Mouse (Mus musculus) liver, postnatal 0 days (tissue): ENCODE data around the gene H1foo. TPM values are rescaled to one million over a fixed set of nuclear protein-coding genes. Genes with fewer than 3 reads are reported as not detected.

ENCODE experiments used
- ATAC-seq: fragments of 200-750 bp; cut with Nextera tagmentation; 2 replicates; pipeline ENCODE4 v1.8.0; 2017; ENCODE audit warnings: mild to moderate bottlenecking, moderate library complexity
- DNase-seq: peaks from one replicate; pipeline ENCODE4 v3.0.0-alpha.2; 2016
- H3K27ac ChIP-seq: fragments of 300-500 bp; sonication (generic); 2 replicates; pipeline ENCODE4 v1.5.1; 2014; ENCODE audit warnings: antibody characterized with exemption, moderate library complexity, mild to moderate bottlenecking, low read depth
- H3K27me3 ChIP-seq: fragments of 300-500 bp; sonication (generic); 2 replicates; pipeline ENCODE4 v1.6.1; 2014; ENCODE audit warnings: low read length, control low read depth, mixed read lengths; ENCODE audit not compliant: insufficient read depth
- H3K36me3 ChIP-seq: fragments of 300-500 bp; sonication (generic); replicated peaks from 2 replicates; pipeline ENCODE4 v1.6.1; 2014; ENCODE audit warnings: mild to moderate bottlenecking, control low read depth, low read length, moderate library complexity, mixed read lengths; ENCODE audit not compliant: insufficient read depth
- H3K4me1 ChIP-seq: fragments of 300-500 bp; sonication (generic); 2 replicates; pipeline ENCODE4 v1.6.1; 2014; ENCODE audit warnings: antibody characterized with exemption, mild to moderate bottlenecking, control low read depth; ENCODE audit not compliant: insufficient read depth
- H3K4me2 ChIP-seq: fragments of 300-500 bp; sonication (generic); 2 replicates; pipeline ENCODE4 v1.6.1; 2014; ENCODE audit warnings: low read depth, mild to moderate bottlenecking, low read length, moderate library complexity, mixed read lengths
- H3K4me3 ChIP-seq: fragments of 300-500 bp; sonication (generic); 2 replicates; pipeline ENCODE4 v1.5.1; 2014; ENCODE audit warnings: low read depth, low read length
- H3K9ac ChIP-seq: fragments of 300-500 bp; sonication (generic); replicated peaks from 2 replicates; pipeline ENCODE4 v1.6.1; 2014; ENCODE audit warnings: mild to moderate bottlenecking, moderate library complexity
- H3K9me3 ChIP-seq: fragments of 300-500 bp; sonication (generic); 2 replicates; pipeline ENCODE4 v1.6.1; 2016; ENCODE audit warnings: mild to moderate bottlenecking, control low read depth, low read length, mixed read lengths
- CTCF ChIP-seq: sonication (generic); IDR thresholded peaks from 2 replicates; pipeline ENCODE4 v1.5.1; 2016; ENCODE audit warnings: antibody characterized with exemption, low read depth
- EP300 ChIP-seq: IDR thresholded peaks from 2 replicates; pipeline ENCODE4 v1.6.1; 2016; ENCODE audit warnings: antibody characterized with exemption, low read depth, mild to moderate bottlenecking
- WGBS: fragments of 180-500 bp; shearing (Covaris S2); extraction: QIAGEN DNeasy Blood & Tissue Kit; methylation state at CpG from one replicate; pipeline ENCODE4 v1.1.7; 2014; ENCODE audit not compliant: insufficient replicate concordance; 5-methylcytosine and 5-hydroxymethylcytosine counted together
- polyA plus RNA-seq: library from polyadenylated mRNA; unstranded; fragments of >200 nt; fragmentation: Nextera tagmentation; extraction: Ambion mirVana; gene quantifications from 2 replicates; pipeline ENCODE4 v1.2.1, GENCODE M21; 2015

The H1foo gene
- polyA plus RNA-seq, 1 experiment from 2014 or later, result not detected

DNA sequence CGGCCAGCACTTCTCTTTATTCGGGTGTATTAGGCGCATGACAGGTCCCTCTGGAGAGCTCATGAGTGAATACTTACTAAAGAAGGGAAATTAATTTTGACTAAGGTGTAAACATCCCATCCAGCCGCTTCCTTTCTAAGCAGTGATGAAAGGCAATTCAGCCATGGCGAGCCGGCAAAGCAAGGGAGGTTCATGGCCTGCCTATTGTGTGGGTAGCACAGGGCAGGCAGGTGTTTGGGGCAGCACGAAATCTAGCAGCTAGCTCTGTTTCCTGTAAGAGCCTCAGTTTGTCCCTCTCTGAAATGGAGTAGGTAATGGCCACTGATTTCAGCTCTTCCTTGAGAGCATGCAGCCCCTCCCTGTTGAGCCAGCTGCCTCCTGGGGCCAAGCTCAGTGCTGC lies 39.8 kb downstream of the H1foo start:
- no peak overlapping the region for H3K4me2 ChIP-seq
- no peak overlapping the region for H3K9ac ChIP-seq
- H3K27me3 ChIP-seq, result no peaks in the 10 kb centered on the region
- H3K9me3 ChIP-seq, result no peaks in the 10 kb centered on the region
- WGBS, result 77% methylated on average over 7 of the region's 7 CpGs
- no peaks in the 10 kb centered on the region for H3K4me1 ChIP-seq
- H3K4me3 ChIP-seq, result no peak overlapping the region
- ATAC-seq (no peak), DNase-seq (no peak)
- TF ChIP-seq CTCF (no peak), EP300 (no peak)
- no peaks in the 10 kb centered on the region for H3K36me3 ChIP-seq
- no peak overlapping the region for H3K27ac ChIP-seq

DNA sequence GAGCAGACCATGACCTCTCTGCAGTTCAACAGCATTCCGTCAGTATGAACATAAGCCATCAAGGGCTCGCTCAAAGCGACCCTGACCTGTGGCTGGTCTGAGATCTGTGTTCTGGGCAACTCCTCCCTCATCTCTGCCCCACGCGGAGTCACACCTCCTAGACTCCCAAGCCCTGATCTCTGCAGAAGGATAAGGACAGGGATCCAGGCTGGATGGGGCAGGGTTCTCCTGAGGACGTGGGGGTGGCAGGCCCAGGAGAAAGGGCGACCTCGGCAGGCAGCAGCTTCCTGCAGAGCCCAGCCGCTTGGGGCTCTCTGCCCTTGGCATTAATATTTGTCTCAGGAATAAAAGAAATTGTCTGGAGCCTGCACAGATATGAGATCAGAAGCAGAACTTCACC lies 40.9 kb downstream of the H1foo start:
- H3K4me2 ChIP-seq, result 0 out of 2 replicates have a peak overlapping the region, but pooled peaks have one; percentile 0
- 58% methylated on average over 9 of the region's 9 CpGs for WGBS
- no peak overlapping the region for H3K9ac ChIP-seq
- H3K4me3 ChIP-seq, result no peak overlapping the region
- H3K4me1 ChIP-seq, result no peaks in the 10 kb centered on the region
- TF ChIP-seq CTCF, result no peak
- no peak for TF ChIP-seq EP300
- H3K9me3 ChIP-seq, result no peaks in the 10 kb centered on the region
- ATAC-seq, result no peak
- H3K27ac ChIP-seq, result no peak overlapping the region
- no peaks in the 10 kb centered on the region for H3K27me3 ChIP-seq
- DNase-seq, result no peak
- no peaks in the 10 kb centered on the region for H3K36me3 ChIP-seq

DNA sequence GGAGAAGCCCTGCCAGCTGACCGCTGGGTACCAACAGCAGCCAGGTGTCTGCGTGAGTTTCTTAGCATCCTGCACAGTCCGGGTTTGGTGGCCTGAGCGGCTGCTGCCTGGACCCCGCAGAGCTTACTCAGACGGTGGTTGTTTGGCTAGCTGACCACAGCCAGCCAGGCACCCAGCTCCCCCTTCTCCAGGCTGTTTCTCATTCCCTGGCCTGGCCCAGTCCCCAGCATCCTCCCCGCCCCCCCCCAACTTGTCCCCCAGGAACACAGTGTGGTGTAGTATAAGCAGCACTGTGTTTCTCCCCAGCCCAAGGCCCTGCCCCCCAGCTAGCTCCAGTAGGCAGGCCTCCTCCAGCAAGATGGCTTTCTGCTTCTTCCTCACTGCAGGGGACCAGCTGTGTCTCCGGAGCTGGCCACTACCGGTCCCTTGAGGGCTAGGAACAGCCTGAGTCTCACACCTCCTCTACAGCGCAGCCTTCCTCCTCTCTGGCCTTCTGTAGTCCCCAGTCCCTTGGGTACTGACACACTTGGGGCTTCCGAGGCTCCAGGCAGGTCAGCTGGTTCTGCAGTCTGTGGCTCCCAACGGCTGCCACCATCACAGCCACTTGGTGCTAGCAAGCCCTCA lies 41.8 kb downstream of the H1foo start:
- Histone ChIP-seq H3K27ac (0 out of 2 replicates have a peak overlapping the region, but pooled peaks have one; percentile 40), H3K27me3 (peaks cover 6% of the 10 kb centered on the region; the same call in 1 of the 2 replicates), H3K4me1 (peaks cover 3% of the 10 kb centered on the region; the same call in 1 of the 2 replicates), H3K4me3 (no peak overlapping the region), H3K9ac (no peak overlapping the region), H3K36me3 (no peaks in the 10 kb centered on the region), H3K9me3 (no peaks in the 10 kb centered on the region), H3K4me2 (peak overlapping the region; percentile 19; the same call in 1 of the 2 replicates)
- DNase-seq (no peak), ATAC-seq (no peak; the same call in 1 of the 2 replicates)
- no peak for TF ChIP-seq CTCF
- no peak for TF ChIP-seq EP300
- 63% methylated on average over 12 of the region's 12 CpGs for WGBS

DNA sequence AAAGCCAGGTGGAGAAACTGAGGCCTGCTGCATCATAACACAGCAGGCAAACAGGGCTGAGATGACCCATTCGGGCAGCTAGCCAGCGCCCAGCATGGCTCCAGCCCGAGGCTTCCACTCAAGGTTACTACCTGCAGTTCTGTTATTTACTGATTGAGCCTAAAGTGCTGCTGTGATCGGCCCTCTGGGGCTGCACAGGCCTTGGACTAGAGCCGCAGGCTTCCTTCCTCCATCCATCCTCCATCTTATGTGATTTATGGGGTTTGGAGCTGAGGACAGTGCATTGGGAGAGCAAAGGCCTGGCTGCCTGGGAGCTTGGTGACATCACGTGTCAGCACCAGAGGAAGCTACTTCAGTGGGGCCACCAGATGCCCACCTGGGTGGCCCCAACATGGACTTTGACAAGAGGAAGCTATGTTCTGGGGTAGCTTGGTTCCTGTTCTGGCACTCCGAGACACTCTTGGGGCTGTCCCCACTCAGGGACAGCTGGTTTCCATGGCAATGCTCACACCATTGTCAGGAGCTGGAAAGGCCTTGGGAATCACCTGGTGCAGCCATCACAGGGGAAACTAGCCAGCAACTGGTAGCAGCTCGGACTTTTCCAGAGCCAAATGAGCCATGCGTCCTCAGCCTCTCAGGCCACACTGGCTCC lies 42.5 kb downstream of the H1foo start:
- no peak overlapping the region for H3K4me3 ChIP-seq
- 42% methylated on average over 9 of the region's 9 CpGs for WGBS
- peak overlapping the region; percentile 32 for H3K4me2 ChIP-seq
- peaks cover 12% of the 10 kb centered on the region; the same call in 1 of the 2 replicates for H3K27me3 ChIP-seq
- no peaks in the 10 kb centered on the region for H3K36me3 ChIP-seq
- TF ChIP-seq CTCF (no peak), EP300 (no peak)
- no peak overlapping the region for H3K9ac ChIP-seq
- peaks cover 7% of the 10 kb centered on the region for H3K4me1 ChIP-seq
- ATAC-seq (no peak), DNase-seq (no peak)
- H3K9me3 ChIP-seq, result no peaks in the 10 kb centered on the region
- 0 out of 2 replicates have a peak overlapping the region, but pooled peaks have one; percentile 40 for H3K27ac ChIP-seq

DNA sequence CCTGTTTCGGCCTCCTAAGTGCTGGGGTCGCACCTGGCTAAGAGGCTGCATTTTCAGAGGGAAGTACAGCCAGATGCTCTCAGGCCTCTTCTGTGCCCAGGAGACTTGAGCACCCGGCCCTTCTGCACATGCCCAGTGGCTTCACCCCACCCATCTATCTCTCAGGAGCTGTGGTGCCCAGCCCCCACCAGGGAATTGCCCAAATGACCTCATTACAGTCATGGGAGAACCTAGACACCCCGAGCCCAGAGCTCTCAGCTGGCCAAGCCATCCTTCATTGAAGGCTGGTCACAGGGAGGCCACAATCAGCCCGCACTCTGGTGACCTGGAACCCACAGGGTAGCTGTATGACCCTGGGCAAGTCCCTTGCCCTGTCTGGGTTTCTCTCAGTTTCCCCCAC lies 44.3 kb downstream of the H1foo start:
- no peak for TF ChIP-seq EP300
- TF ChIP-seq CTCF, result no peak
- 68% methylated on average over 5 of the region's 5 CpGs for WGBS
- Histone ChIP-seq H3K4me1 (peaks cover 10% of the 10 kb centered on the region), H3K27me3 (peaks cover 30% of the 10 kb centered on the region), H3K36me3 (no peaks in the 10 kb centered on the region), H3K4me3 (no peak overlapping the region), H3K9me3 (no peaks in the 10 kb centered on the region), H3K4me2 (peak overlapping the region; percentile 19; the same call in 1 of the 2 replicates), H3K9ac (no peak overlapping the region), H3K27ac (no peak overlapping the region; the same call in 1 of the 2 replicates)
- ATAC-seq (no peak), DNase-seq (no peak)

DNA sequence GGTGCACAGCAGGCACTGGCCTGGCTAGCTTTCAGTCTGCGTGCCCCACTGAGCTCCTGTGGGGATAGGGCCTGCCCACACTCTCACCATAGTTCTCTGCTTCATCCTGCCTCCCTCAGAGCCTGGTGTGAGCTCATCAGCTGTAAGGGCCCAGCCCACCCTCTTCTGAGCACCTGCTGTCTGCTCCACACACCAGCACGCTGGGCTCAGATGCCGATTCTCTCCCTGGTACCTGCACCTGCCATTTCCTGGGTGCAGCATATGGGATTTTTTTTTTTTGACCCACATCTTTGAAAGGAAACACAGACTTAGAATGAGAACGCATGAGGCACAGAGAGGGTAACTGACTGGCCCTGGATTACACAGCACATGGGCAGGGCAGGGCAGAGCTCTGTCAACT lies 44.9 kb downstream of the H1foo start:
- Histone ChIP-seq H3K4me3 (no peak overlapping the region), H3K27ac (no peak overlapping the region), H3K36me3 (no peaks in the 10 kb centered on the region), H3K4me1 (peaks cover 13% of the 10 kb centered on the region), H3K4me2 (peak overlapping the region; percentile 19), H3K9me3 (no peaks in the 10 kb centered on the region), H3K27me3 (peaks cover 35% of the 10 kb centered on the region), H3K9ac (no peak overlapping the region)
- TF ChIP-seq CTCF (no peak), EP300 (no peak)
- WGBS, result 62% methylated on average over 4 of the region's 4 CpGs
- ATAC-seq, result 0 out of 2 replicates have a peak, but pooled peaks have one; percentile 12
- no peak for DNase-seq
